Mouse (Mus musculus) left cerebral cortex, adult 9 months (tissue): ENCODE data around the gene St6gal1.

ENCODE experiments used
- DNase-seq, 2 experiments: peaks; one replicate each; pipeline ENCODE4 v3.0.0; 2022; ENCODE audit warnings: low spot score in 2 of 2

The St6gal1 gene

GRCm38 (mm10) chr16:23274606-23275310, 50.2 kb downstream of the St6gal1 start:
- no peak for DNase-seq

GRCm38 (mm10) chr16:23275661-23276060, 51.1 kb downstream of the St6gal1 start:
- DNase-seq = no peak

- DNase-seq = no peak
Measured at GRCm38 (mm10) chr16:23279879-23280741, 55.6 kb downstream of the St6gal1 start.

GRCm38 (mm10) chr16:23280742-23281090, 56.2 kb downstream of the St6gal1 start:
- no peak for DNase-seq

GRCm38 (mm10) chr16:23282241-23282640, 57.7 kb downstream of the St6gal1 start:
- no peak for DNase-seq

GRCm38 (mm10) chr16:23282941-23283340, 58.4 kb downstream of the St6gal1 start:
- DNase-seq = no peak

GRCm38 (mm10) chr16:23283677-23284076, 59.1 kb downstream of the St6gal1 start:
- no peak for DNase-seq

GRCm38 (mm10) chr16:23284470-23285394, 60.2 kb downstream of the St6gal1 start:
- DNase-seq = no peak

- DNase-seq = no peak
Measured at GRCm38 (mm10) chr16:23286380-23287097, 62.0 kb downstream of the St6gal1 start.

GRCm38 (mm10) chr16:23287312-23288040, 62.9 kb downstream of the St6gal1 start:
- no peak for DNase-seq

- DNase-seq = no peak
Measured at GRCm38 (mm10) chr16:23288103-23288502, 63.6 kb downstream of the St6gal1 start.

- no peak for DNase-seq
Measured at GRCm38 (mm10) chr16:23289424-23289823, 64.9 kb downstream of the St6gal1 start.

GRCm38 (mm10) chr16:23290171-23290570, 65.6 kb downstream of the St6gal1 start:
- no peak for DNase-seq

- DNase-seq = no peak
Measured at GRCm38 (mm10) chr16:23291521-23291920, 67.0 kb downstream of the St6gal1 start.

GRCm38 (mm10) chr16:23294236-23294635, 69.7 kb downstream of the St6gal1 start:
- no peak for DNase-seq

- no peak for DNase-seq
Measured at GRCm38 (mm10) chr16:23294747-23295146, 70.2 kb downstream of the St6gal1 start.

GRCm38 (mm10) chr16:23295720-23296119, 71.2 kb downstream of the St6gal1 start:
- DNase-seq = no peak

GRCm38 (mm10) chr16:23296721-23297120, 72.2 kb downstream of the St6gal1 start:
- DNase-seq = no peak

- DNase-seq = no peak
Measured at GRCm38 (mm10) chr16:23298441-23298840, 73.9 kb downstream of the St6gal1 start.

- no peak for DNase-seq
Measured at GRCm38 (mm10) chr16:23298911-23299310, 74.4 kb downstream of the St6gal1 start.
